Mouse (Mus musculus) stomach, postnatal 0 days (tissue): ENCODE data around the gene Gramd1b. TPM values are rescaled to one million over a fixed set of nuclear protein-coding genes. Genes with fewer than 3 reads are reported as not detected.
A peak's percentile ranks its signal among the peaks of the same experiment; 100 is the strongest.

ENCODE experiments used
- ATAC-seq: fragments of 200-750 bp; cut with Nextera tagmentation; 2 replicates; pipeline ENCODE4 v1.8.0; 2017; ENCODE audit not compliant: low FRiP score, low TSS enrichment
- DNase-seq: peaks from one replicate; pipeline ENCODE4 v3.0.0-alpha.2; 2016; ENCODE audit warnings: low spot score
- H3K27ac ChIP-seq: fragments of 300-500 bp; sonication (generic); replicated peaks from 2 replicates; pipeline ENCODE4 v1.5.1; 2014; ENCODE audit warnings: mild to moderate bottlenecking, control low read depth
- H3K27me3 ChIP-seq: fragments of 300-500 bp; sonication (generic); 2 replicates; pipeline ENCODE4 v1.6.1; 2014; ENCODE audit warnings: low read length; ENCODE audit not compliant: control insufficient read depth, insufficient read depth
- H3K36me3 ChIP-seq: fragments of 300-500 bp; sonication (generic); 2 replicates; pipeline ENCODE4 v1.6.1; 2014; ENCODE audit warnings: low read length, mixed read lengths; ENCODE audit not compliant: control insufficient read depth, insufficient read depth
- H3K4me1 ChIP-seq: fragments of 300-500 bp; sonication (generic); replicated peaks from 2 replicates; pipeline ENCODE4 v1.6.1; 2014; ENCODE audit warnings: antibody characterized with exemption; ENCODE audit not compliant: control insufficient read depth, insufficient read depth
- H3K4me2 ChIP-seq: fragments of 300-500 bp; sonication (generic); replicated peaks from 2 replicates; pipeline ENCODE4 v1.6.1; 2014; ENCODE audit warnings: low read depth, mild to moderate bottlenecking, control low read depth, moderate library complexity
- H3K4me3 ChIP-seq: fragments of 300-500 bp; sonication (generic); 2 replicates; pipeline ENCODE4 v1.5.1; 2014; ENCODE audit warnings: low read depth, low read length, control low read depth
- H3K9ac ChIP-seq: fragments of 300-500 bp; sonication (generic); 2 replicates; pipeline ENCODE4 v1.6.1; 2014; ENCODE audit warnings: mild to moderate bottlenecking, low read length, control low read depth, mixed read lengths
- H3K9me3 ChIP-seq: fragments of 300-500 bp; sonication (generic); 2 replicates; pipeline ENCODE4 v1.6.1; 2016; ENCODE audit warnings: low read length; ENCODE audit not compliant: control insufficient read depth
- CTCF ChIP-seq: IDR thresholded peaks from 2 replicates; pipeline ENCODE4 v1.5.1; 2016; ENCODE audit warnings: antibody characterized with exemption, low read depth, mild to moderate bottlenecking, moderate library complexity
- EP300 ChIP-seq: optimal IDR thresholded peaks from 2 replicates; pipeline ENCODE3; 2016; ENCODE audit warnings: antibody characterized with exemption
- WGBS: fragments of 180-500 bp; shearing (Covaris S2); extraction: QIAGEN DNeasy Blood & Tissue Kit; methylation state at CpG from one replicate; pipeline ENCODE4 v1.1.7; 2014; 5-methylcytosine and 5-hydroxymethylcytosine counted together
- polyA plus RNA-seq: library from polyadenylated mRNA; unstranded; fragments of >200 nt; fragmentation: Nextera tagmentation; extraction: Ambion mirVana; gene quantifications from 2 replicates; pipeline ENCODE4 v1.2.1, GENCODE M21; 2015

Gramd1b gene
- 1.8 and 2.5 TPM in 2 replicates for polyA plus RNA-seq

DNA sequence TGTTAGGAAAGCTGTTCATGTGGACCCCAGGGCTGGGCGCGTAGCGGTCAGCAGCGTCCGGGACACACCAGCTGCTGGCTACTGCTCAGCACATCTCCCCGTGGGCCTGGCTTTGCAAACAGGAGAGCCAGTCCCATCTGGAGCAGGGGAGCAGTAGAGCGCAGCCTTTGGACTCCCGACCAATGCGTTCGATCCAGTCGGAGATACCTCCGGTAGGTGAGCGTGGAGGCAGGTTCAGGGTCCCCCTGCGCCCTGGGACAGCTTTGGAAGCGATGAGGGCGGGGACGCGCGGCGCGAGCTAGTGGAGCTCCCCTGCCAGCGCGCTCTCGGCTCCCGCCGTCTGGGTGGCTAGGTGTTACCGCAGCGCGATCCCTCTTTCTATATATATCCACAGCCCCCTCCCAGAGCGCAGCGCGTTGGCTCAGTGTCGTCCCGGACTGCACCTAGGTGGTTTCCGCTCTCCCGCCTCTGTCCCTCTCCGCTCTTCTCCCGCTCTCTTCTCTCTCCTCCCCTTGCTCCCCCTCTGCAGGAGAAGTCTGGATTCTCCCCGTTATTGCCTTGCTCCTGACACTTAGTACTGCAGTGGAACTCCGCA is at the start of gene Gramd1b:
Gene Gramd1b (minus strand): TSS at position 357 of the 595 bp plus-strand sequence.
- 0 out of 2 replicates have a peak, but pooled peaks have one; percentile 24 for ATAC-seq
- no peaks in the 10 kb centered on the region for H3K36me3 ChIP-seq
- H3K9ac ChIP-seq, result peak within 1 kb of the TSS; percentile 41; the same call in 1 of the 2 replicates
- H3K27ac ChIP-seq, result no peak within 1 kb of the TSS
- peak within 1 kb of the TSS; percentile 58 for H3K4me2 ChIP-seq
- peak; percentile 16 for DNase-seq
- TF ChIP-seq EP300 (no peak), CTCF (0 out of 2 replicates have a peak, but pooled peaks have one; percentile 9)
- 2% methylated on average over 40 of the region's 40 CpGs for WGBS
- H3K4me1 ChIP-seq, result no peaks in the 10 kb centered on the region
- H3K9me3 ChIP-seq, result no peaks in the 10 kb centered on the region
- peak within 1 kb of the TSS; percentile 38 for H3K4me3 ChIP-seq
- H3K27me3 ChIP-seq, result no peaks in the 10 kb centered on the region

DNA sequence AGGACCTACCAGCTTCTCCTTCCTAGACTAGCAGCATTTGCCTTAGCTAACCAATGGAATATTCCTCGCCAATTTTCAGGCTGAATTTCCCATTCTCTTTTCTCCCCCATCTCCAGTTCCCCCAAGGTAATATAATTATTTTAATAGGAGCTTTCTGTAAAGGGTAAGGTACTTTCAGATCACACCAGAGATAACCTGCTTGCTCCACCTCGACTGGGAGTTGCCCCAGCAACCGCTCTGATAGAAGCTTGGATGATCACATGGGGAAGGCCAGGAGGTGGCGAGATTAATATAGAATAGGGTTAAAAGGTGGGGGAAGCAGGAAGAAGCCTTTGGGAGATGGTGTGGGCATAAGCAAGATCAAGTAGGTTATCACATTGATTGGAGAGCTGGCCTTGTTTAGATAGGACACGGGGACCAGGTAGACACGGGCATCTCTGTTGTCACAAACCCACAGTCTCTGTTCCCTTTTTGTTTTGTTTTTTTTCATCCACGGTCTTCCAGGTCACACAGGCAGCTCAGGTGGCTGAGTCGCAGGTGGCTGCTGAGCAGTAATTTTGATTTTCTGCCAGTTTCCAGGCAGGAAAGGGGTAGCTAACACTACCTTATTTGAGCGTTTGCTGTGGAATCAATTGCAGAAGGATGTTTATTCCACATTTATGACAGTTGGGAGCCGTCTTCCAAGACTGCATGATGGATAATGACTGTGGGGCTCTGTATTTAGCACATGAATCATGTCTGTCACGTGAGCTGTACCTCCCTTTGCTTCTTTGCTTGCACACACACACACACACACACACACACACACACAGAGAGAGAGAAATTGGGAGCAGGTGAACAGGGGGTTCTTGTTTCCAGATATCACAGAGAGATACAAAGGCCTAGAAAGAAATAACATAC is 47.8 kb upstream of the Gramd1b start:
- WGBS, result 46% methylated on average over 11 of the region's 11 CpGs
- ATAC-seq, result no peak
- no peaks in the 10 kb centered on the region for H3K9me3 ChIP-seq

DNA sequence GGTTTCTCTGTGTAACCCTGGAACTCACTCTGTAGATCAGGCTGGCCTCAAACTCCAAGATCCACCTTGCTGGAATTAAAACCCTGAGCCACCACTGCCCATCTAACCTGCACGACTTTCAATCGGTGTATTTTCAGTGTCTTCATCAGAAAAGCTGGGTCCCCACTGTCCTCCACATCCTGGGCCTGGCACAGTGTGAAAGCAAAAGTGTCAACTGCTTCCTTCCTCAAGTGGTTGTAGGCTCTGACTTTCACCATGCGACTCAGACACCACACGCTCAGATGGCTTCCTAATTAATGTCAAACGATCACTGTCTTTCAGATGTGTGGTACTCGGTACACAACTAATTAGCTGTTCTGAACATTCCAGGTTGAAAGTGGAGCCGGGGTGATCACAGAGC is 45.9 kb upstream of the Gramd1b start:
- 87% methylated on average over 7 of the region's 7 CpGs for WGBS
- Histone ChIP-seq H3K27me3 (no peaks in the 10 kb centered on the region), H3K4me3 (no peak overlapping the region), H3K9ac (no peak overlapping the region), H3K27ac (no peak overlapping the region), H3K9me3 (no peaks in the 10 kb centered on the region), H3K36me3 (no peaks in the 10 kb centered on the region), H3K4me1 (no peaks in the 10 kb centered on the region), H3K4me2 (no peak overlapping the region)
- TF ChIP-seq EP300 (no peak), CTCF (no peak)
- ATAC-seq, result no peak
- DNase-seq, result no peak

More for the DNA sequence above, 47.8 kb upstream of the Gramd1b start:
- Histone ChIP-seq H3K27me3 (no peaks in the 10 kb centered on the region), H3K4me3 (no peak overlapping the region), H3K4me2 (no peak overlapping the region), H3K36me3 (no peaks in the 10 kb centered on the region), H3K9ac (no peak overlapping the region), H3K4me1 (no peaks in the 10 kb centered on the region), H3K27ac (no peak overlapping the region)
- DNase-seq, result no peak
- TF ChIP-seq CTCF (no peak), EP300 (no peak)

DNA sequence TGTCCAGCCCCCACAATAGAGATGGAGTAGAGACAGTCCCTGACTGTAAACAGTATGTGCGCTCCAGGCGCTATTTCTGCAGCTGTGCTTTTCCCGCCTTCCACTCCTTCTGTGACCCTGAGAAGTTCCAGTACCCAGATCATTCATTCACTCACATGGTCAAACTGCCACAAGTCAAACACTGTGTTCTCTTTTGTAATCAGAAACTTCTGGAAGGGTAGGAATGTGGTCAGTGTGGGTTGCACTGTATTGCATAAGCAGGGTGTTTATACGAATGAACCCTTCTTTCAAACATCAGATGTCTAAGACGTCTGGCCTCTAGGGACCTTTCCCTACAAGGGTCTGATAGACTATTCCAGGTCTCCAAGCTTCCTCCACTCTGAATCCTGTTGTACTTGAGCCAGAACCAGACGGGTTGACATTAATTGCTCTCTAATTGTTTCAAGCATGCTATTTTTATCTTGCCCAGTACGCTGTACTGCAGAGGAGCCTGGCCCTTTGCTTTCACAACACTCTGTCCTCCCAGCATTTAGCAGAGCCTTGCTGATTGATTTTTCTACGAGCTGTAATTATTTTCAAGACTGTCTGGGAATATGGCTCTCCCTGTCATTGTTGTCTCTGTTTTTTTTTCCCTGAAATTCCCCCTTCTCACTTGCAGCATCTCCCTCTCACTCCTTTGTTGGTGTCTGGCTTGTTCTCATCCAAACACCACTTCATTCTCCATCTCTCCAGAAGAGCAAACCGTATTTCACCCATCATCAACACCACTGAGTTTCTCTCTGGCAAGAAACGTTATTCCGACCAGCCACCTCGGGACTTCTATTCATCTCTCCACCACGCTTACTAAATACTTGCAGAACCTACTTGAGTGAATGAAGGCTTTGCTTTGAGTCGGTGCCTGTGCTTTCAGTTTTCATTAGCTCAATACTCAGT is 44.1 kb upstream of the Gramd1b start:
- Histone ChIP-seq H3K36me3 (no peaks in the 10 kb centered on the region), H3K9me3 (no peaks in the 10 kb centered on the region), H3K4me2 (no peak overlapping the region), H3K27ac (no peak overlapping the region), H3K4me1 (no peaks in the 10 kb centered on the region), H3K27me3 (no peaks in the 10 kb centered on the region), H3K9ac (no peak overlapping the region), H3K4me3 (no peak overlapping the region)
- WGBS, result 37% methylated on average over 14 of the region's 14 CpGs
- TF ChIP-seq CTCF, result no peak
- no peak for TF ChIP-seq EP300
- ATAC-seq (peak; percentile 70), DNase-seq (no peak)

DNA sequence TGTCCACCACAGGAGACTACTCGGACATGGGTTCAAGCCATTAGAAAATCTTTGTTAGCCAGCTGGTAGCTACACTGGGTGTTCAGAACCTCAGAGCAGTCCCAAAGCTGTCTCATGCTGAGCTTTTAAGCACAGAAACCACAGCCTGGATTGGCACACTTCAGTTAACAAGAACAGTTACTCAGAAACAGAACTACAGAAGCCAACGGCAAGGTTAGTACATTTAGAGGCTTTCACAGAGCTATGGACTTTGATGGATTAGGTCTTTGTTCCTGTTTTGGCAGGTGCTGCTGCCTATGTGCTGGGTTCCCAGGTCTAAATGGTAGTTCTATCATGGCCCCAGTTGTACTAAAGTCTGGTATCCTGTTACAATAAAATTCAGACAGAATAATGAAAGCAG is 40.1 kb upstream of the Gramd1b start:
- ATAC-seq, result no peak
- no peaks in the 10 kb centered on the region for H3K9me3 ChIP-seq
- H3K27me3 ChIP-seq, result no peaks in the 10 kb centered on the region
- no peak overlapping the region for H3K27ac ChIP-seq
- TF ChIP-seq CTCF (no peak), EP300 (no peak)
- H3K9ac ChIP-seq, result no peak overlapping the region
- H3K4me3 ChIP-seq, result no peak overlapping the region
- H3K4me2 ChIP-seq, result no peak overlapping the region
- no peak for DNase-seq
- 56% methylated on average over 2 of the region's 2 CpGs for WGBS
- no peaks in the 10 kb centered on the region for H3K4me1 ChIP-seq
- H3K36me3 ChIP-seq, result no peaks in the 10 kb centered on the region
